Mouse (Mus musculus) spleen, adult 2 months (tissue): ENCODE results near the gene Ereg.

Experiments
- CTCF ChIP-seq: fragments of 200-500 bp; IDR thresholded peaks from 2 replicates; pipeline ENCODE4 v1.5.1; 2011; ENCODE audit warnings: mild to moderate bottlenecking, inconsistent platforms; ENCODE audit not compliant: insufficient read depth, insufficient read length, insufficient replicate concordance; ENCODE audit errors: extremely low read depth
- POLR2A ChIP-seq: fragments of 200-500 bp; IDR thresholded peaks from 2 replicates; pipeline ENCODE4 v1.6.1; 2011; ENCODE audit warnings: low read depth, low read length, inconsistent platforms

DNA sequence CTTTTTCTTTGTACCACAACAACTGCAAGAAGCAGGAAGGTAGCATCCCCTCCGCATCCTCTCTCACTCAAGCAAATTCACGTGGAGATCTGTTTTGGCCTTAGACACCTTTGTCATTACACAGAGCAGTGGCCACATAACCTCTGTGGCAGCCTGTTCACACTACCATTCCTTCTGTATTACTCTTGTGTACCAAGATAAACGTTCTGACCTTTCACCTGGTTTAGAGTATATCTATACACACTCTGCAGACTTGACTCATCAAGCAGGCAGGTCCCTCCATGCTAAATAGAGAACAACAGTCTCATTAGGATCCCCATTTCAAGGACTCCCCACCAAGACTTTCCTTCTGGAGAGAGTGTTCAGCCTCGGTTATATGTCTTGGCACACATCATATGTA, 49.0 kb downstream of the Ereg start:
- TF ChIP-seq CTCF (no peak), POLR2A (no peak)
